Mouse (Mus musculus) gastrocnemius, adult 18-20 months (tissue): Measurements from ENCODE around the gene Gpatch1. TPM values are rescaled to one million over a fixed set of nuclear protein-coding genes. Genes with fewer than 3 reads are reported as not detected.
A peak's percentile ranks its signal among the peaks of the same experiment; 100 is the strongest.
"Not testable (repeated sequence)": the region's sequence is repeated elsewhere in the genome, so short reads cannot be mapped to it uniquely, and the experiment has no call there.

ENCODE experiments used
- DNase-seq: peaks from one replicate; pipeline ENCODE4 v3.0.0; 2021; ENCODE audit warnings: low spot score
- total RNA-seq, 2 experiments: library from RNA; stranded (reverse); gene quantifications; 2 replicates each; pipeline ENCODE4 v1.2.3; 2021

The Gpatch1 gene
- total RNA-seq, 2 experiments from 2014 or later = 7.0 to 7.6 TPM

DNA sequence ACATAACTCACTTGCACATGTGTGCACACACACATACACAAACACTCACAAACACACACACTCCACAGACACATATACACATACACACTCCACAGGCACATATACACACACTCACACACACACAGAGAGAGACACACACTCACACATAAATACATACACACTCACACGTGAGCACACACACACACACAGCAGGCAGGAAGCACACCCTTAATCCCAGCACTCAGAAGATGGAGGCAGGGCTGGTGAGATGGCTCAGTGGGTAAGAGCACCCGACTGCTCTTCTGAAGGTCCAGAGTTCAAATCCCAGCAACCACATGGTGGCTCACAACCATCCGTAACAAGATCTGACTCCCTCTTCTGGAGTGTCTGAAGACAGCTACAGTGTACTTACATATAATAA, 80.3 kb downstream of the Gpatch1 start:
- not testable (repeated sequence) for DNase-seq

DNA sequence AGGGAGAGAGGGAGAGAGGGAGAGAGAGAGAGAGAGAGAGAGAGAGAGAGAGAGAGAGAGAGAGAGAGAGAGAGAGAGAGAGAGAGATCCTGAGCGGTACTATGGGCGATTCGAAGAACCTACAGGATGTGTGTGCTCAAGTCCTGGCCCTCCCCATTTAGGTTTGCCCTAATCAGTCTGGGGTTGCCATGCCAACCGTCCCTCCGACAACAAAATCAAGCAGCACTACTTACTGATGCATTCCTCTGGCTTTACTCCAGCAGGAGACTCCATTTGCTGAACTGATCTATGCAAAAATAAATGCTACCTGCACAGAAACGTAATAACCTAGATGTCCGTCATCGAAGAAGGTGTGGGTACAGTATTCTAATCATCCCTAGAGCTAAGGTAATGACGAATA, 82.9 kb downstream of the Gpatch1 start:
- peak; percentile 30 for DNase-seq

DNA sequence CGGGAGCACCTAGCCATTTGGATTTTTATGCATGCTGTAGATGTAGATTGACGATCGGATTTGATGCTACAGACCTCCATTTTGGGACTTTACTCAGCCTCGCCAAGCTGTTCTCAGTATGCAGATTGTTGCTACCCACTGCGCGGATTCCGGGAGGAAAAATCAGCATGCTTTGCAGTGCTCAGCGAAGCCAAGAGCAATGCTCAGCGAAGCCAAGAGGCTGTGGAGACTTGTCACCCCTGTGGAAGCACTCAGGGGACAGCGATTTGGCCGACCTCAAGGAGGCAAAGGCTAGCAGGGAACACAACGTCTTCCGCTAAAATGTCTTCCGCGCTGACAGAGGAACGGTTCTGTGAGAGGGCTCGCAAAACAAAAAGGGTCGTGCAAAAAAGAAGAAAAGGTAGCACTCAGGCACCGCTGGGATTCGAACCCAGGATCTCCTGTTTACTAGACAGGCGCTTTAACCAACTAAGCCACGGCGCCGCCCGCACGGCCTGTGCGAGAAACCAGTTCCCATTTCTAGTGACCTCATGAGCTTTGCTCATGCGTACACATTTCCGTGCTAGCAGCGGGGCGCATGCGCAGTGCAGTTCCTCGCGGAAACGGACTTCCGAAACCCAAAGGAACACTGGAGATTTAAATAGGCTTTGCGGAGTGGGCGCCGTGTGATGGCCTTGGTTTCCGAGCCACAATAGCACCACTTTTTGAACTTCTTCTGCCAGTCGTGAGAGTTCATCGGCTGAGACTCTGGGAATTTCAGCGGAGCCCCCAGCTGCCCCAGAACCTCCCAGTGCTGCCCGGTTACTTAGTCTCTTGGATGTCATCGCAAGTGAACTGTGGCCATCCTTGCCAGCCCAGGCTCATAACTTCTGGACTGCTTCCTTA, 83.6 kb downstream of the Gpatch1 start:
- peak; percentile 98 for DNase-seq

DNA sequence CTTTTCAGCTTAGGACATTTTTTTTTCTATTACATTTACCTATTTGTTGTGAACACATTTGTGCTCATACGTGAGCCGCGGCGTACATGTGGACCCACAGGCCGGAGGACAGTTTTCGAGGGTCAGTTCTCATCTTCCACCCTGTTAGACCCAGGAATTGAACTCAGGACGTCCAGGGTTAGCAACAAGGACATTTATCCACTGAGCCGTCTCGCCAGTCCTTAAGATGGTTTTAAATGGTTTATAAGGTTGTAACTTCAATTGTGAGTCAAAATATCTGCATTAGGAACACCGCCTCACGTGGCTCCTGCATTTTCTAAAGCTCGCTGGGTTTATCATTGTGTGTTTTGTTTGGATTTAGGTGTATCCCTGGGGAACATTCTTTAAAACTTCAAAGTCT, 84.4 kb downstream of the Gpatch1 start:
- no peak for DNase-seq

DNA sequence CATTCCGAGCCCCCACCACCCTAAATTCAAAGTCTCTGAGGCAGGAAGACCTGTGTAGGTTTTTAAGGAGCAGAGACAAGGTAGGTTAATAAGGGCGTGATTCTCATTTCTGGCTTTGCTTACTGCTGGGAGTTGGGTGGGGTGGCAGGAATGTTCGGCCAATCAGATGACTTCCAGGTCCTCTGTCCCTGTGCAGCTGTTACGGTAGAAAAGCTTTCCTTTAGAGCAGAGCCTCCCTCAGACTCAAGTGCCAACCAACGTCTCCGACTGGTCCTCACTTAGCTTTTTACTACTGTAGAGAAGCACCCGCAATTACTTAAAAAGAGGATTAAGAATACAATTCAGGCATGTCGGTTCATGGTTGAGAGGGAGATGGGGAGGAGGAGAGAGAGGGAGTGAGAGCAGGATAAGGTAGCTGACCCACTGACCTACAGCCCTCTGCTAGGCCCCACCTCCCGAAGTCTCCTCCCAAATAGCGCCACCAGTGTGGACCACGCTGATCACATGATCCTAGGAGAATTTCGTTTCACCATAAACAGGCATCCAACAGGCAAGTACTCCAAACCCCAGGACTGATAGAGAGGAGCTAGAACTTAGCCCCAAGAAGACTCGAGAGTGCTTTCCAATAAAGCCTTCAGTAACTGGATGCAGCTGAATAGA, 85.3 kb downstream of the Gpatch1 start:
- no peak for DNase-seq

DNA sequence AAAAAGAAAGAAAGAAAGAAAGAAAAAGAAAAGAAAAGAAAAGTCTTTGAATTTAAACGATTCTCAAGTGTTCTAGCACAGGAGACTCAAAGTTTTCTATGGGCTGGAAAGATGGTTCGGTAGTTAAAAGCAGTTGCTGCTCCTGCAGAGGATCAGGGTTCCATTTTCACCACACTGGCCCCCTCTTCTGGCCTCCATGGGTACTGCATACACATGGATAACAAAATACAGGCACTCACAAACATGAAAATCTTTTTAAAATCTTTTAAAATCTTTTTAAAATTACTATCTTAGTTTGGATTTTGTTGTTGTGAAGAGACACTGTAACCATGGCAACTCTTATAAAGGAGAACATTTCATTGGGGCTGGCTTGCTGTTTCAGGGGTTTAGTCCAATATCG, 87.9 kb downstream of the Gpatch1 start:
- DNase-seq = no peak

Other genes with a start within 250 kb of the Gpatch1 start
- 1 to 10 TPM; 3.6 to 6.7 TPM for gene Cebpa, start 199.1 kb downstream of the Gpatch1 start, total RNA-seq
- gene Slc7a10, start 132.1 kb downstream of the Gpatch1 start, total RNA-seq = 1 to 10 TPM in 1 of 2 experiments, under 1 TPM in 1; 0.75 to 1.9 TPM
- 1 to 10 TPM; 5.8 to 6.1 TPM for gene Lrp3, start 102.9 kb downstream of the Gpatch1 start, total RNA-seq
- 1 to 10 TPM; 2.4 to 4.2 TPM for gene Rhpn2, start 15.7 kb upstream of the Gpatch1 start, total RNA-seq
- gene Faap24, start 78.4 kb upstream of the Gpatch1 start, total RNA-seq = 1 to 10 TPM in 1 of 2 experiments, under 1 TPM in 1; 0.97 to 1.1 TPM
- 1 to 10 TPM; 4.6 to 5.6 TPM for gene Cep89, start 78.6 kb upstream of the Gpatch1 start, total RNA-seq
- gene Slc7a9, start 130.4 kb upstream of the Gpatch1 start, total RNA-seq = not detected
- gene Tdrd12, start 219.3 kb upstream of the Gpatch1 start, total RNA-seq = not detected
- 10 to 100 TPM; 47.9 to 52.6 TPM for gene Nudt19, start 237.9 kb upstream of the Gpatch1 start, total RNA-seq